Mouse (Mus musculus): ENCODE data around the gene Lancl3. TPM values are rescaled to one million over a fixed set of nuclear protein-coding genes. Genes with fewer than 3 reads are reported as not detected.

Gene Lancl3
- total and polyA plus RNA-seq, 3 experiments: 0.22 TPM; not detected in 2

GRCm38 (mm10) chrX:9205121-9205520 is 5.4 kb downstream of the Lancl3 start:
- Histone ChIP-seq H3K27me3 (ENCODE audit: insufficient read depth, low read length) (peaks cover under 1% of the 10 kb centered on the region; the same call in 1 of the 2 replicates), H3K36me3 (replicated peaks) (no peaks in the 10 kb centered on the region), H3K9me3 (replicated peaks) (no peaks in the 10 kb centered on the region), H3K4me3 (ENCODE audit: low read depth, low read length) (no peak overlapping the region), H3K4me1 (ENCODE audit: insufficient read depth, low read depth, low read length) (no peaks in the 10 kb centered on the region)
- no peak for ATAC-seq (ENCODE audit: extremely low read depth, insufficient number of reproducible peaks, low FRiP score, poor library complexity, severe bottlenecking)
- TF ChIP-seq CTCF (IDR thresholded peaks at IDR 0.05; ENCODE audit: low read depth, low read length) (no peak), POLR2AphosphoS5 (IDR thresholded peaks at IDR 0.05; ENCODE audit: insufficient replicate concordance, low read depth, low read length) (no peak), GATA2 (IDR thresholded peaks at IDR 0.05; ENCODE audit: borderline replicate concordance, low read depth, low read length) (no peak), GATA1 (IDR thresholded peaks at IDR 0.05; ENCODE audit: borderline replicate concordance, low read length) (no peak), TAL1 (conservative IDR thresholded peaks at IDR 0.05; ENCODE audit: low read depth, low read length) (no peak)
- no peak for DNase-seq (ENCODE audit: low spot score)

GRCm38 (mm10) chrX:9216244-9216643 is 16.5 kb downstream of the Lancl3 start:
- Histone ChIP-seq H3K4me1 (ENCODE audit: insufficient read depth, low read depth, low read length) (peaks cover 4% of the 10 kb centered on the region; the same call in 1 of the 2 replicates), H3K4me3 (ENCODE audit: low read depth, low read length) (no peak overlapping the region), H3K36me3 (replicated peaks) (no peaks in the 10 kb centered on the region), H3K27me3 (ENCODE audit: insufficient read depth, low read length) (0 out of 2 replicates have a peak, but pooled peaks cover 3% of the 10 kb centered on the region), H3K9me3 (replicated peaks) (no peaks in the 10 kb centered on the region)
- ATAC-seq (ENCODE audit: extremely low read depth, insufficient number of reproducible peaks, low FRiP score, poor library complexity, severe bottlenecking) (no peak), DNase-seq (ENCODE audit: low spot score) (no peak)
- TF ChIP-seq GATA2 (IDR thresholded peaks at IDR 0.05; ENCODE audit: borderline replicate concordance, low read depth, low read length): no peak
- no peak for TF ChIP-seq TAL1 (conservative IDR thresholded peaks at IDR 0.05; ENCODE audit: low read depth, low read length)
- no peak for TF ChIP-seq CTCF (IDR thresholded peaks at IDR 0.05; ENCODE audit: low read depth, low read length)

- Histone ChIP-seq H3K27me3 (ENCODE audit: insufficient read depth, low read length) (no peaks in the 10 kb centered on the region), H3K36me3 (replicated peaks) (no peaks in the 10 kb centered on the region), H3K9me3 (replicated peaks) (no peaks in the 10 kb centered on the region), H3K4me1 (ENCODE audit: insufficient read depth, low read depth, low read length) (peaks cover 8% of the 10 kb centered on the region; the same call in 1 of the 2 replicates), H3K4me3 (ENCODE audit: low read depth, low read length) (no peak overlapping the region)
- ATAC-seq (ENCODE audit: extremely low read depth, insufficient number of reproducible peaks, low FRiP score, poor library complexity, severe bottlenecking): no peak
- DNase-seq (ENCODE audit: low spot score): no peak
- TF ChIP-seq GATA2 (IDR thresholded peaks at IDR 0.05; ENCODE audit: borderline replicate concordance, low read depth, low read length): no peak
- TF ChIP-seq GATA1 (IDR thresholded peaks at IDR 0.05; ENCODE audit: borderline replicate concordance, low read length): no peak
- TF ChIP-seq CTCF (IDR thresholded peaks at IDR 0.05; ENCODE audit: low read depth, low read length): no peak
- TF ChIP-seq POLR2AphosphoS5 (IDR thresholded peaks at IDR 0.05; ENCODE audit: insufficient replicate concordance, low read depth, low read length): no peak
- TF ChIP-seq TAL1 (conservative IDR thresholded peaks at IDR 0.05; ENCODE audit: low read depth, low read length): no peak
Measured at GRCm38 (mm10) chrX:9219570-9219969, 19.9 kb downstream of the Lancl3 start.

GRCm38 (mm10) chrX:9221206-9221605 is 21.5 kb downstream of the Lancl3 start:
- ATAC-seq (ENCODE audit: extremely low read depth, insufficient number of reproducible peaks, low FRiP score, poor library complexity, severe bottlenecking): no peak
- Histone ChIP-seq H3K36me3 (replicated peaks) (no peaks in the 10 kb centered on the region), H3K4me1 (ENCODE audit: insufficient read depth, low read depth, low read length) (peaks cover 8% of the 10 kb centered on the region; the same call in 1 of the 2 replicates), H3K9me3 (replicated peaks) (no peaks in the 10 kb centered on the region), H3K27me3 (ENCODE audit: insufficient read depth, low read length) (no peaks in the 10 kb centered on the region), H3K4me3 (ENCODE audit: low read depth, low read length) (no peak overlapping the region)
- TF ChIP-seq GATA2 (IDR thresholded peaks at IDR 0.05; ENCODE audit: borderline replicate concordance, low read depth, low read length) (no peak), TAL1 (conservative IDR thresholded peaks at IDR 0.05; ENCODE audit: low read depth, low read length) (no peak), CTCF (IDR thresholded peaks at IDR 0.05; ENCODE audit: low read depth, low read length) (no peak), POLR2AphosphoS5 (IDR thresholded peaks at IDR 0.05; ENCODE audit: insufficient replicate concordance, low read depth, low read length) (no peak), GATA1 (IDR thresholded peaks at IDR 0.05; ENCODE audit: borderline replicate concordance, low read length) (no peak)
- no peak for DNase-seq (ENCODE audit: low spot score)

GRCm38 (mm10) chrX:9221736-9222135 is 22.0 kb downstream of the Lancl3 start:
- no peaks in the 10 kb centered on the region for H3K9me3 ChIP-seq (replicated peaks)
- ATAC-seq (ENCODE audit: extremely low read depth, insufficient number of reproducible peaks, low FRiP score, poor library complexity, severe bottlenecking): no peak
- TF ChIP-seq CTCF (IDR thresholded peaks at IDR 0.05; ENCODE audit: low read depth, low read length) (no peak), TAL1 (conservative IDR thresholded peaks at IDR 0.05; ENCODE audit: low read depth, low read length) (no peak), POLR2AphosphoS5 (IDR thresholded peaks at IDR 0.05; ENCODE audit: insufficient replicate concordance, low read depth, low read length) (no peak), GATA1 (IDR thresholded peaks at IDR 0.05; ENCODE audit: borderline replicate concordance, low read length) (no peak), GATA2 (IDR thresholded peaks at IDR 0.05; ENCODE audit: borderline replicate concordance, low read depth, low read length) (no peak)
- H3K27me3 ChIP-seq (ENCODE audit: insufficient read depth, low read length): no peaks in the 10 kb centered on the region
- DNase-seq (ENCODE audit: low spot score): no peak
- no peak overlapping the region for H3K4me3 ChIP-seq (ENCODE audit: low read depth, low read length)
- peaks cover 8% of the 10 kb centered on the region; the same call in 1 of the 2 replicates for H3K4me1 ChIP-seq (ENCODE audit: insufficient read depth, low read depth, low read length)
- no peaks in the 10 kb centered on the region for H3K36me3 ChIP-seq (replicated peaks)

- Histone ChIP-seq H3K36me3 (replicated peaks) (no peaks in the 10 kb centered on the region), H3K4me1 (ENCODE audit: insufficient read depth, low read depth, low read length) (peaks cover 8% of the 10 kb centered on the region; the same call in 1 of the 2 replicates), H3K27me3 (ENCODE audit: insufficient read depth, low read length) (no peaks in the 10 kb centered on the region), H3K4me3 (ENCODE audit: low read depth, low read length) (no peak overlapping the region), H3K9me3 (replicated peaks) (no peaks in the 10 kb centered on the region)
- no peak for ATAC-seq (ENCODE audit: extremely low read depth, insufficient number of reproducible peaks, low FRiP score, poor library complexity, severe bottlenecking)
- no peak for TF ChIP-seq GATA1 (IDR thresholded peaks at IDR 0.05; ENCODE audit: borderline replicate concordance, low read length)
- TF ChIP-seq GATA2 (IDR thresholded peaks at IDR 0.05; ENCODE audit: borderline replicate concordance, low read depth, low read length): no peak
- no peak for TF ChIP-seq CTCF (IDR thresholded peaks at IDR 0.05; ENCODE audit: low read depth, low read length)
- no peak for TF ChIP-seq TAL1 (conservative IDR thresholded peaks at IDR 0.05; ENCODE audit: low read depth, low read length)
- TF ChIP-seq POLR2AphosphoS5 (IDR thresholded peaks at IDR 0.05; ENCODE audit: insufficient replicate concordance, low read depth, low read length): no peak
- DNase-seq (ENCODE audit: low spot score): no peak
Measured at GRCm38 (mm10) chrX:9222412-9223221, 22.9 kb downstream of the Lancl3 start.

All from G1E (cell line).